Mouse (Mus musculus) kidney, postnatal 14 days (tissue): Measurements from ENCODE around the gene Nucks1.

ENCODE experiments used
- DNase-seq: peaks from one replicate; pipeline ENCODE4 v3.0.0; 2022; ENCODE audit warnings: mixed read lengths

Nucks1 gene

DNA sequence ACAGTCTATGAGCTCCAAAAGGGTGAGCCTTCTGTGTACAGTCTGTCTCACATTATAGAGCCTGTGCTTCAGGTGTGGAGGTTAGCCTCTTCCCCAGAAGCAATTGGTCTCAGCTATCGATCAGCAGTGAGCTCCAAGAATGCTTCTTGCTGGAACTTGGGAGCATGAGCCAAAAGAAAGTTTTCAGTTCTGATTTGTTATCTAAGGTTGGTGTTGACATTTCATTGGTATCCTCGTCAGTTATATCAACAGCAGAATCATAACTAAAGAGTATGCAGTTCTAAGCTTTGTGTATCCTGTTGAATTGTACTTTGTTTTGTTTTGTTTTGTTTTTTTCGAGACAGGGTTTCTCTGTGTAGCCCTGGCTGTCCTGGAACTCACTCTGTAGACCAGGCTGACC lies 11.8 kb downstream of the Nucks1 start:
- no peak for DNase-seq

DNA sequence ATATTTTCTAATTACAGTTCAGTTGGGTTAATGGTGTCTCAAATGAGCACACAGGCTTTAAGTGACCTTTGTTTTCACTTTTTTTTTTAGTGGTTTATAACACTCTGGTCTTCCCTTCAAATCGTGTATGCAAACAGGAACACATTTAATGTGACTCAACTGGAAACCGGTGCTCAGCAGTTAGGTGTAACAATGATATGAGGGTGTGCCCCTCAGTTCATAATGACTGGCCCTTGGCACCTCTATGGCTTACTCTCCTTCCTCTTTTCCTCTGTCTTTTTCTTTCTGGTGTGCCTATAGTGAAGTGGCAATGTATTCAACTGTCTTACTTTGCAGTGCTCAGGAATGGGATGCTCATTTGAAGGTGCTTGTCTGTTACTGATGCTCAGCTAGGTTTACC lies 23.1 kb downstream of the Nucks1 start:
- DNase-seq: no peak

DNA sequence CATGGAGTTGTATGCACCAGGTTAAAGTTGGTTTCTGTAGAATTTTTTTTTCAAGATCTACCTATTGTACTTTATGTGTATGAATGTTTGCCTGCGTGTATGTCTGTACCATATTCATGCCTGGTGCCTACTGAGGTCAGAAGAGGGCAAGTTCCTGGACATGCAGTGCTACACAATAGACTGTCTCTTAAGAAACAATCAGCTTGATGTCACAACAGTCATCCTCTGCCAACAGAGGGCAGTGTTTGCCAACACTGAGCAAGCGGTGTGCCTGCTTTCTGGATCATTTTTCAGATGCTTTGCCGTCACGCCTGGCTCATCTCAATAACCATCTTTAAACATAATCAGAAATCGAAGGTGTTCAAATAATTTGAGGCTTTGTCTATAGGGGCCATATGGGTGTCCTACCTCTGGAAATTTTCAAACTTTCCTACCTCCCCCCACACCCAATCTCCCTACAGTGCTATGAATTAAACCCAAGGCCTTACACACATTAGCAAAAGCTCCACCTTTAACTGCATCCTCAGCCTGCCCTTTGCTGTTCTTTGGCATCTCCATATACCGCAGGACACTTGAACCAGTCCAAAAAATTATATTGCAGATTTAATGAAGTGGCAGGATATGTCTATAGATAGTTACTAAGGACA lies 27.4 kb downstream of the Nucks1 start:
- peak; percentile 77 for DNase-seq

- DNase-seq: peak; percentile 31
Measured at GRCm38 (mm10) chr1:131938811-131939210, 28.5 kb downstream of the Nucks1 start.

DNA sequence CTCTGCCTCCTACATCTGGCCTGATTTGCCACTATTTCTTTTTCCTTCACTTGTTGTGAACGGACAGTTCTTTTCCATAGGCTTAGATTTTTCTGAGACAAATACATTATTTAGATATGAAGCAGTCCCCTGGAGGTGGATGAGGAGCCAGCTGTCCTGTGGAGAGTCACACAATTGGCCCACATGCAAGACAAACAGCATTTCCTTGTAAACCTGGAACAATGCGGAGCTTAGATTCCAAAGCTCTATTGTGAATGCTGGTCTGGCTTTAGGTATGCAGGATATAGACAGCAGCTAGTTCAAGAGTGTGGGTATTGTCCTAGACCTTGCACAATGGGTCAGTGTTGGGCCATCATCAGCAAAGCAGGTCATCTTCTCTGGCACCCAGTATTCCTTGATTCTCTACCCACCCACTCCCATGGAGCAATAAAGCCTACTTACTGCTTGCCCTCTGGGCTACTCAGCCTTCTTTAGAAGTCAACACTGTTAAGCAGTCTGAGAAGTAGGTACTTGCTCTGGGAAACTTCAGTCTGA lies 30.4 kb downstream of the Nucks1 start:
- no peak for DNase-seq

GRCm38 (mm10) chr1:131941501-131941900 lies 31.2 kb downstream of the Nucks1 start:
- no peak for DNase-seq

- DNase-seq: peak; percentile 56
Measured at GRCm38 (mm10) chr1:131942621-131943590, 32.6 kb downstream of the Nucks1 start.

DNA sequence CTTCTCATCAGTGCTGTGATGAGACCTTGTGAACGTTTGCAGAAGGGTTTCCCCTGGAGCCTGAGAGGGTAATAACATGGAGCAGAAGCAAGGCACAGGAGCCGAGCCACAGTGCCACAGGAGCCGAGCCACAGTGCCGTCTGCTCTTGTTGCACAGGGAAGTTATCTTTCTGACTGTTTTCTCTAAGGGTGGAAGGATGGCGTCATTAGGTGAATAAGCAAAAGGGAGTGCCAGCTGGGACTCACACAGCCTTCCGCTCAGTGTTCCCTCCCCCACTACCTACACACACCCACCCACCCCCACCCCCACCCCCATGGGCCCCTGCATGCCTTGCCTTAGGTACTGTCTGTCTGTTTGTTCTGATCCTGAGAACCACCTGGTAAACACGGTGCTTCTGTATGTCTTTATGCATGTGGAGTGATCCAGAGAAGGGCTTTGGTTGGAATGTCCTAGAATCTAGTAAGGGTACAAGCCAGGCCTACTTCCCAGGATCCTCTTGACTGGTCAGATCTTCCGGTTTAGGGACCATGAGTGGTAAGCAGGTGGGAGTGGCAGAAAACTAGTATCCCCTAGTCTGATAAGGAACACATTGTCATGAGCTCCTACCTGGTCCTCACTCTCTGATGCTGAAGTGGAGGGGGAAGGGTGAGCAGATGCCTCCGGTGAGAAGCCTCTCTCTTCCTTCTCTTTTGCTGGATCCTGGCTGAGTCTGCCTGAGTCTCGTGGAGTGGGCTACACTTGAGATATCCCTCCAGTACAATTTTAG lies 35.5 kb downstream of the Nucks1 start:
- DNase-seq: no peak

- no peak for DNase-seq
Measured at GRCm38 (mm10) chr1:131946462-131947215, 36.3 kb downstream of the Nucks1 start.

DNA sequence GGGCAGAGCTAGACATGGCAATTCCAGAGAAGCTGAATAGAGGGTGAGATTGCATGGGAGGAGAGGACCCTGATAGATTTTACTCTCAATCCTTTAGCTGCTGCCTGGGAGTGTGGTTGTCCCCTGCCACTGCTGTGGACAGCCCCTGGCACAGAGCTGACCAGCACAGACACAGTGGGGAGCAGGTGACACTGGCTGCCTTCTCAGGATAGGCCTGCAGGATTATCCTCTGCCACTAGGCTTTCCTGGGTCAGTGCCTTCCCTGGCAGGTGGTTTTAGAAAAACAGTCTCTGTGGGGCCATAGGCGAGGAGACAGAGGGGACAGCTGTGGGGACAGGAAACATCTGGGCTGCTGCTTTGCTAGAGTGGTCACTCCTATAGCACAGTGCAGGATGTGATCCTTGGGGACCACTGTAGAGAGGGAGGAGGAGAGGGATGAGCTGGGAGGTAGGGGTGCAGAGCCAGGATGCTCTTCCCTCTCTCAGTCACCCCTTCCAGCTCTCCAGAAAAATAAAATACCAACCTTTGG lies 37.7 kb downstream of the Nucks1 start:
- no peak for DNase-seq

- DNase-seq: no peak
Measured at GRCm38 (mm10) chr1:131954242-131954865, 44.0 kb downstream of the Nucks1 start.

DNA sequence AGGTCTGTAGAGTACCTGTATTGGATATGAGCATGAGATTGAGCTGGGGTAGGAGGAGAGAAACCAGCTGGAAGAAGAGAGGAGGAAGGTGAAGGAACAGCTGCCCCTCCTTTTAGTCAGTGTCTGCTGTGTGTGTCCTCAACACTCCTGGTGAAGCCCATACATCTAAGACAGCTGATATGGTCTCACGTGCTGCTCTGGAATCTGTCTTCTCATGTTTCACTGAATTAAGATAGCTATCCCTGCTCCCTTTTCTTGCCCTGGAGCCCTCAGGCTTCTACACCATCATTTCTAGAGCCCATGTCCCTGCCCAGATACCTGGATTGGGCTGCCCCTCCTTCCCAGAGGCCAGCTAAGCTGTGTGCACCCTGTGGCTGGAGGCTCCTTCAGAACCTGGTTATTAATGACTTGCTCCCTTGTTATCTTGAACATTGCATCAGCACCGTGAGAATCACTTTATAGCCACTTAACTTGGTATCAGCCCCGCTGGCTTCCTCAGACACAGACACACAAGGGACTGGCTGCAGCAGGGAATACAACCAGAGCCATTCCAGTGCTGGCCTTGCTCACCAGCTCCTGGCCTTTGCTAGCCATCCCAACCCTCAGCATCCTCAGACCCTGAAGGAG lies 44.9 kb downstream of the Nucks1 start:
- DNase-seq: no peak

DNA sequence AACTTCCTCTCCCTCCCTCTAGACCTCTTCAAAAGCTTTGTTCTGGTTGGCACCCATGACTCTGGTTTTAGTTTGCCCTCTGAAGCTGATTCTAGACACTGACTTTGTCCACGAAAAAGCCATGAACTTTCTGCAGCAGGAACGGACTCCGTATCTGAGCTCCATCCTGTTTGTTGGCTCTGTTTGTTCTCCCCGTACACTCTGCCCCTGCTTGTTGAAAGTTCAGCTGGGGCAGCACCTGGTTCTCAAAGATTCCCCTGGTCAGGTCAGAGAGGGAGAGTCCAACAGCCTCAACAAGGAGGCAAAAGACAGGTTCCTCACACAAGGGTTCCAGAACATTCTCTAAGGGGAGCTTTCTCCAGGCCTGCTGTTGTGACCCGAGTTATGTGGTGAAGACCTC lies 47.1 kb downstream of the Nucks1 start:
- no peak for DNase-seq

DNA sequence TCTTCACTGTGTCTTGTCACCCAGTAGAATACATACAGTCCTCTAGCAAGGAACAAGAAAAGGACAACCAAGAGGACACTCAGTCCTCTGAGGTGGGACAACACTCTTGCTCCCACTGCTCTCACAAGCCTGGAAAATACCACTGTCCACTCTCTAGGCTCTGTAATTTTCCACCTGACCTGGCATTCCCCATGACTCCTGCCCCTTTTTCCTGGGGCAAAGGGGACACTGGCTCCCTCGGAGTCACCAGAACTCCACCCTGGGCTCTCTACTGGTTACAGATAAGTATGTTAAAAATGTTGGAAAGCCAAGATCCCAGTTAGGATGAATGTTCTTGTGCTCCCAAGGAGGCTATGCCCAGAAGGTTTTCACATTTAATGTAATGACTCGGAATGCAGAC lies 50.7 kb downstream of the Nucks1 start:
- peak; percentile 56 for DNase-seq

- peak; percentile 80 for DNase-seq
Measured at GRCm38 (mm10) chr1:131962606-131963084, 52.3 kb downstream of the Nucks1 start, which contains the start of gene Slc45a3. TSS of gene Slc45a3 (plus strand) at chr1:131962967.

DNA sequence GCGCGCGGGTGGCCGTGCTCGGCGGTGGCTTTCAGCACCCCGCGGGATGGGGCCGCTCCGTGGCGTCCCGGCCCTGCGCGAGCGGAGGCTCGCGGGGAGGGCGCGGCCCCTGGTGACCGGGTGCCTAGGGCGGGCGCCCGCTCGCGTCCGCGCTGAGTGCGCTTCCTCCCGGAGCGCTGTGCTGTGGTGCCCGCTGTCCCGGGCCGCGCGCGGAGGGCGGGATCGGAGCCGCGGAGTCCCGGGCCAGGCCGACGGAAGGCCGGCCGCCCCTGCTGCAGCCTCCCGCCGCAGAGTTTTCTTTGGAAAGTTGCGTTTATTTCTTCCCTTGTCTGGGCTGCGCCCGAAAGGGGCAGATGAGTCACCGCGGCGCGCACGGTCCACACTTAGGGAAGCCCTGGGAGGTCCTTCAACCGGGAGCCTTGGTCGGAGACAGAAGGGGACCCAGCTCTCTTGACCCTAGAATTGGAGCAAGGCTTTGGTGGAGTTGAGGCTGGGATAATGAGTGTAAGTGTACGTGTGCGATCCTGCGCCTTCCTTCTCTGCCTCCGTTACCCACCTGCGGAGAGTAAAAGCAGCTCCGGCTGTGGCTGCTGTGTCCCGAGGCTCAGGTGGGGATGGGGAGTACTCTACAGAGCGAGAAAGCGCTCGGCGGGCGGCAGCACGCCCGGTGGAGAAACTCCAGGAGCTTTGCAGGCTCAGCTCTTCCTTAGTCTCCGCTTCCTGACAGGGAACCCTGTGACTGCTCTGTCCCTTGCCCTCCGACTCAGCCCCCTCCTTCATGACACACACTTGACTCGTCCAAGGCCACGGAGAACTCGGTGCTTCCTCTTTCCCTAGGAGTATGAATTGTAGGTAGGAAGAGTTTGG lies 53.0 kb downstream of the Nucks1 start:
- DNase-seq: peak; percentile 32

DNA sequence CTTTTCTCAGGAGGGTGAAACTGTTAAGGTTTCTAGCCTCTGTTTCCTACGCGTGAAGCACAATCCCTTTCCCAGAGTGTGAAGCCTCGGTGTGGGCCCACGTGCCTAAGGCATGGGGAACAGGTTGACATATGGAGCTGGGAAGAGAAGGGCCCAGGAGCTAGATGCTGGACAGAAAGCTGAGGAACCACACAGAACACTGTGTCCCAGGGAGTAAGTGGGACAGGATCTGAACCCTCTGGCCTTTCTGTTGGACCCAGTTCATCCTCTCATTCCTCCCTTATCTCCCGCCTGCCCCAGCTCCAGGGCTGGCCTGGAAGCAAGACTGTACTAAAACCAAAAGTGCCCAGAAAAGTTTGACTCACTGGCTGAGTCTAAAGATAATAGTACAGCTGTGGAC lies 53.8 kb downstream of the Nucks1 start:
- DNase-seq: peak; percentile 39

- DNase-seq: no peak
Measured at GRCm38 (mm10) chr1:131964580-131964979, 54.2 kb downstream of the Nucks1 start.

DNA sequence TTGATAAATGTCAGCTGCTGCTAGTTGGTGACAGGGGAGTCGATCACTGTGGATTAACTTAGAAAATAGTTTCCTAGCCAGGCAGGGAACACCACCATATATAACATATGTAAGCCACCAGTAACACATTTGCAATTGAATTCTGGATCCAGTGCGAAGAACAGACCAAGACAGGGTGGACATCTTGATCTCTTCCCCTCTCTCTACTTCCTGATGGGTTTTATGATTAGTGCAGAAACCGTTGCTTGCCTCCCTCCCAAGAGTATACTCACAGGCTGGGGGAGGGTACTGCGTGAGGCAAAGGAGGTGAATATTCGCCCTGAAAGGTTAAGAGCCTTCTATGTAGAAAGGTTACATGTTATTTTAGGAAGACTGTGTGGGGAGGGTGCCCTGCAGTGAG lies 55.5 kb downstream of the Nucks1 start:
- no peak for DNase-seq

GRCm38 (mm10) chr1:131967336-131967735 lies 57.0 kb downstream of the Nucks1 start:
- DNase-seq: peak; percentile 53
